Mouse (Mus musculus): ENCODE measurements around the gene Mknk1. TPM values are rescaled to one million over a fixed set of nuclear protein-coding genes. Genes with fewer than 3 reads are reported as not detected.

Mknk1 gene
- polyA plus RNA-seq (2014; fragmentation: Nextera tagmentation; extraction: Ambion mirVana): 23.1 and 30.7 TPM in 2 replicates

DNA sequence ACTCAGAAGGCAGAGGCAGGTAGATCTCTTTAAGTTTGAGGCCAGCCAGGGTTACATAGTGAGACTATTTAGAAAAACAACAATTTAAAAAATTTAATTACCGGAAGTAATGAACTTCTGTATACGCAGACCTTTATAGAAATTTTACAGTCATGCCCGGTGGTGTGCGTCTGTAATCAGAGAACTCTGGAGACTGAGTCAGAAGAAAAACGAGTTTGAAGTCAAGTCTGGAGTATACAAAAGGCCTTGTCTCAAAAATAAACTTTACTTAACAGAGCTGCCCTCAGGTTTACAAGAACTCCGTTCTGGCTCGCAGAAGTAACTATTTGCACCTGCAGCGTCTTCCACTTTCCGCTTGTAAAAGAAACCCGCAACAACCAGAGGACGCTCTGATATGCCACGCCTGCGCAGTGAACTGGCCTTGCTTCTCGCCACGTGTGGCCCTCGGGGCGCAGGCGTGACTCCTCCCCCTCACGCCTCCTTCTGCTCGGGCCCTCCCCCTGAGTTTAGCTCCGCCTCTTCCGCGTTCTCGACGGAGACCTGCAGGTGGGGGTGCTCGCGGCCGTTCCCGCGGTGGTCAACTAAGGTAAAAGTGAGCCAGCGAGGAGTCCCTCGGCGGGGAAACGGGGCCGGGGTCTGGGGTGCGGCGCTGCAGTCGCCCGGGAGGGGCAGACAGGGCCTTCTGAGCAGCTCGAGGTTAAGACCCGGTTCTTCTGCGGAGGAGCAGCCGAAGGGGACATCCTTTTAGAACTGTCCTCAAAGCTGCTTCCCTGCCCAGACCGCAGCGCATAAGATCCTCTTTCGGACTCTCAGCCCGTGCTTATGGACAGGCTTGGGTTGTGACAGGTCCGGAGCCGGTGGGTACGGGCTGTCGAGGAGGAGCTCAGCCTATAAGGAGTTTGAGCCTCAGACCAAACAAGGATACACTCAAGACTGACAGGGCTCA, at the start of gene Mknk1:
Gene Mknk1, plus strand, starts transcription at position 503 of the 946 bp plus-strand sequence.
- peak within 1 kb of the TSS; percentile 64 for H3K4me3 ChIP-seq (ENCODE audit: low read depth, low read length)
- 2% methylated on average over 51 of the region's 51 CpGs for WGBS
- peak; percentile 94 for ATAC-seq (ENCODE audit: insufficient number of reproducible peaks, insufficient read depth, low FRiP score, low read depth)
- H3K27me3 ChIP-seq (ENCODE audit: control insufficient read depth, insufficient read depth, low read length): no peaks in the 10 kb centered on the region
- H3K9ac ChIP-seq (replicated peaks; ENCODE audit: low read depth, low read length): peak within 1 kb of the TSS; percentile 61
- peak within 1 kb of the TSS; percentile 57 for H3K4me2 ChIP-seq (replicated peaks; ENCODE audit: low read depth, low read length)
- H3K9me3 ChIP-seq (ENCODE audit: control insufficient read depth, low read depth, low read length): no peaks in the 10 kb centered on the region
- H3K36me3 ChIP-seq (ENCODE audit: control insufficient read depth, insufficient read depth, low read length): no peaks in the 10 kb centered on the region; the same call in 1 of the 2 replicates
- no peak within 1 kb of the TSS for H3K27ac ChIP-seq (ENCODE audit: low read length)
- peaks cover 5% of the 10 kb centered on the region for H3K4me1 ChIP-seq (ENCODE audit: control insufficient read depth, insufficient read depth, low read length)

- 74% methylated on average over 3 of the region's 3 CpGs for WGBS
- H3K27ac ChIP-seq (ENCODE audit: low read length): no peak overlapping the region
- H3K9me3 ChIP-seq (ENCODE audit: control insufficient read depth, low read depth, low read length): no peaks in the 10 kb centered on the region
- no peaks in the 10 kb centered on the region for H3K27me3 ChIP-seq (ENCODE audit: control insufficient read depth, insufficient read depth, low read length)
- no peak overlapping the region for H3K9ac ChIP-seq (replicated peaks; ENCODE audit: low read depth, low read length)
- H3K36me3 ChIP-seq (ENCODE audit: control insufficient read depth, insufficient read depth, low read length): peaks cover 26% of the 10 kb centered on the region
- no peak for ATAC-seq (ENCODE audit: insufficient number of reproducible peaks, insufficient read depth, low FRiP score, low read depth)
- no peak overlapping the region for H3K4me2 ChIP-seq (replicated peaks; ENCODE audit: low read depth, low read length)
- H3K4me3 ChIP-seq (ENCODE audit: low read depth, low read length): no peak overlapping the region
- no peaks in the 10 kb centered on the region for H3K4me1 ChIP-seq (ENCODE audit: control insufficient read depth, insufficient read depth, low read length)
Observed at GRCm38 (mm10) chr4:115790864-115791263, 48.1 kb upstream of the Mknk1 start.

GRCm38 (mm10) chr4:115795360-115795759, 43.6 kb upstream of the Mknk1 start:
- peaks cover 36% of the 10 kb centered on the region for H3K36me3 ChIP-seq (ENCODE audit: control insufficient read depth, insufficient read depth, low read length)
- ATAC-seq (ENCODE audit: insufficient number of reproducible peaks, insufficient read depth, low FRiP score, low read depth): no peak

GRCm38 (mm10) chr4:115799981-115800380, 39.0 kb upstream of the Mknk1 start:
- Histone ChIP-seq H3K27ac (ENCODE audit: low read length) (no peak overlapping the region), H3K4me3 (ENCODE audit: low read depth, low read length) (no peak overlapping the region), H3K4me1 (ENCODE audit: control insufficient read depth, insufficient read depth, low read length) (no peaks in the 10 kb centered on the region), H3K4me2 (replicated peaks; ENCODE audit: low read depth, low read length) (no peak overlapping the region), H3K9ac (replicated peaks; ENCODE audit: low read depth, low read length) (no peak overlapping the region), H3K36me3 (ENCODE audit: control insufficient read depth, insufficient read depth, low read length) (peaks cover 34% of the 10 kb centered on the region), H3K27me3 (ENCODE audit: control insufficient read depth, insufficient read depth, low read length) (no peaks in the 10 kb centered on the region), H3K9me3 (ENCODE audit: control insufficient read depth, low read depth, low read length) (no peaks in the 10 kb centered on the region)
- 85% methylated on average over 3 of the region's 3 CpGs for WGBS
- no peak for ATAC-seq (ENCODE audit: insufficient number of reproducible peaks, insufficient read depth, low FRiP score, low read depth)

More at GRCm38 (mm10) chr4:115795360-115795759, 43.6 kb upstream of the Mknk1 start:
- Histone ChIP-seq H3K4me3 (ENCODE audit: low read depth, low read length) (no peak overlapping the region), H3K9me3 (ENCODE audit: control insufficient read depth, low read depth, low read length) (no peaks in the 10 kb centered on the region), H3K27me3 (ENCODE audit: control insufficient read depth, insufficient read depth, low read length) (no peaks in the 10 kb centered on the region), H3K4me1 (ENCODE audit: control insufficient read depth, insufficient read depth, low read length) (no peaks in the 10 kb centered on the region), H3K4me2 (replicated peaks; ENCODE audit: low read depth, low read length) (no peak overlapping the region), H3K9ac (replicated peaks; ENCODE audit: low read depth, low read length) (no peak overlapping the region), H3K27ac (ENCODE audit: low read length) (no peak overlapping the region)
- 60% methylated on average over 3 of the region's 3 CpGs for WGBS

GRCm38 (mm10) chr4:115812326-115812725, 26.7 kb upstream of the Mknk1 start:
- Histone ChIP-seq H3K4me2 (replicated peaks; ENCODE audit: low read depth, low read length) (no peak overlapping the region), H3K4me3 (ENCODE audit: low read depth, low read length) (no peak overlapping the region), H3K9me3 (ENCODE audit: control insufficient read depth, low read depth, low read length) (no peaks in the 10 kb centered on the region), H3K27me3 (ENCODE audit: control insufficient read depth, insufficient read depth, low read length) (no peaks in the 10 kb centered on the region), H3K27ac (ENCODE audit: low read length) (no peak overlapping the region), H3K36me3 (ENCODE audit: control insufficient read depth, insufficient read depth, low read length) (peaks cover 12% of the 10 kb centered on the region), H3K4me1 (ENCODE audit: control insufficient read depth, insufficient read depth, low read length) (no peaks in the 10 kb centered on the region), H3K9ac (replicated peaks; ENCODE audit: low read depth, low read length) (no peak overlapping the region)
- no peak for ATAC-seq (ENCODE audit: insufficient number of reproducible peaks, insufficient read depth, low FRiP score, low read depth)
- 66% methylated on average over 4 of the region's 4 CpGs for WGBS

- no peak for ATAC-seq (ENCODE audit: insufficient number of reproducible peaks, insufficient read depth, low FRiP score, low read depth)
- no peaks in the 10 kb centered on the region for H3K27me3 ChIP-seq (ENCODE audit: control insufficient read depth, insufficient read depth, low read length)
- peaks cover 12% of the 10 kb centered on the region for H3K36me3 ChIP-seq (ENCODE audit: control insufficient read depth, insufficient read depth, low read length)
- H3K4me1 ChIP-seq (ENCODE audit: control insufficient read depth, insufficient read depth, low read length): no peaks in the 10 kb centered on the region
- no peak overlapping the region for H3K4me2 ChIP-seq (replicated peaks; ENCODE audit: low read depth, low read length)
- H3K9ac ChIP-seq (replicated peaks; ENCODE audit: low read depth, low read length): no peak overlapping the region
- 92% methylated on average over 5 of the region's 5 CpGs for WGBS
- H3K4me3 ChIP-seq (ENCODE audit: low read depth, low read length): no peak overlapping the region
- H3K27ac ChIP-seq (ENCODE audit: low read length): no peak overlapping the region
- no peaks in the 10 kb centered on the region for H3K9me3 ChIP-seq (ENCODE audit: control insufficient read depth, low read depth, low read length)
Observed at GRCm38 (mm10) chr4:115815606-115816005, 23.4 kb upstream of the Mknk1 start.

- Histone ChIP-seq H3K36me3 (ENCODE audit: control insufficient read depth, insufficient read depth, low read length) (peaks cover 6% of the 10 kb centered on the region; the same call in 1 of the 2 replicates), H3K27me3 (ENCODE audit: control insufficient read depth, insufficient read depth, low read length) (no peaks in the 10 kb centered on the region), H3K27ac (ENCODE audit: low read length) (no peak overlapping the region), H3K4me2 (replicated peaks; ENCODE audit: low read depth, low read length) (no peak overlapping the region), H3K4me1 (ENCODE audit: control insufficient read depth, insufficient read depth, low read length) (no peaks in the 10 kb centered on the region), H3K4me3 (ENCODE audit: low read depth, low read length) (no peak overlapping the region), H3K9ac (replicated peaks; ENCODE audit: low read depth, low read length) (no peak overlapping the region), H3K9me3 (ENCODE audit: control insufficient read depth, low read depth, low read length) (no peaks in the 10 kb centered on the region)
- 60% methylated on average over 3 of the region's 3 CpGs for WGBS
- ATAC-seq (ENCODE audit: insufficient number of reproducible peaks, insufficient read depth, low FRiP score, low read depth): no peak
Observed at GRCm38 (mm10) chr4:115820199-115820598, 18.8 kb upstream of the Mknk1 start.

DNA sequence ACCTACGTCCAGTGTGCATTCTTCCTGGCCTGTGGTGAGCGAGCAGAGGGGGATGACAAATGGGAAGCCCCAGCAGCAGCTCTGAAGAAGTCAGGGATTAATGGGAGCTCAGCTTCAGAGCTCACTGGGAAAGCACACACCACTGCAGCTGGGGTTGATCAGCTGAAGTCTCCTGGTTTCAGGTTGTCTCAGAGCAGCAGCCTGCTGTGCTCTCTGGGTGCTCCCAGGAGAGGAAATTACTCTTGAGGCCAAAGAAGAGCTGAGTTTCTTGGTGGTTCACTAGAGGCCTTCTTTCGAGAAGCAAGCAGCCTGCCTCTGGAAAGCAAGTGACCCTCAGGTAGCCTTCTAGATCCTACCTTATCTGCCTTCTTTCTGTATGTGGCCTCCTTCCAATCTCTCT, 18.1 kb upstream of the Mknk1 start:
- ATAC-seq (ENCODE audit: insufficient number of reproducible peaks, insufficient read depth, low FRiP score, low read depth): no peak
- Histone ChIP-seq H3K27me3 (ENCODE audit: control insufficient read depth, insufficient read depth, low read length) (no peaks in the 10 kb centered on the region), H3K27ac (ENCODE audit: low read length) (no peak overlapping the region), H3K4me2 (replicated peaks; ENCODE audit: low read depth, low read length) (no peak overlapping the region), H3K9me3 (ENCODE audit: control insufficient read depth, low read depth, low read length) (no peaks in the 10 kb centered on the region), H3K9ac (replicated peaks; ENCODE audit: low read depth, low read length) (no peak overlapping the region), H3K4me1 (ENCODE audit: control insufficient read depth, insufficient read depth, low read length) (no peaks in the 10 kb centered on the region), H3K36me3 (ENCODE audit: control insufficient read depth, insufficient read depth, low read length) (peaks cover 6% of the 10 kb centered on the region; the same call in 1 of the 2 replicates), H3K4me3 (ENCODE audit: low read depth, low read length) (no peak overlapping the region)
- 27% methylated on average over 3 of the region's 3 CpGs for WGBS

Data from stomach, embryonic 14.5 days (tissue).